Mouse (Mus musculus) limb, embryonic 15.5 days (tissue): ENCODE data around the gene Eif2b4. TPM values are rescaled to one million over a fixed set of nuclear protein-coding genes. Genes with fewer than 3 reads are reported as not detected.

Source experiments
- ATAC-seq: fragments of 200-750 bp; cut with Nextera tagmentation; 2 replicates; pipeline ENCODE4 v1.8.0; 2017; ENCODE audit warnings: low read depth, moderate TSS enrichment; ENCODE audit not compliant: insufficient number of reproducible peaks, low FRiP score, low TSS enrichment
- H3K27ac ChIP-seq: fragments of 300-500 bp; sonication (generic); 2 replicates; pipeline ENCODE4 v1.5.1; 2015; ENCODE audit warnings: moderate library complexity, mild to moderate bottlenecking, inconsistent platforms
- H3K27me3 ChIP-seq: fragments of 300-500 bp; sonication (generic); 2 replicates; pipeline ENCODE4 v1.6.1; 2015; ENCODE audit warnings: inconsistent platforms
- H3K36me3 ChIP-seq: fragments of 300-500 bp; sonication (generic); 2 replicates; pipeline ENCODE4 v1.6.1; 2015; ENCODE audit warnings: inconsistent platforms
- H3K4me1 ChIP-seq: fragments of 300-500 bp; sonication (generic); 2 replicates; pipeline ENCODE4 v1.6.1; 2015; ENCODE audit warnings: inconsistent platforms
- H3K4me2 ChIP-seq: fragments of 300-500 bp; sonication (generic); 2 replicates; pipeline ENCODE4 v1.6.1; 2015; ENCODE audit warnings: mild to moderate bottlenecking, inconsistent platforms
- H3K4me3 ChIP-seq: fragments of 300-500 bp; sonication (generic); 2 replicates; pipeline ENCODE4 v1.5.1; 2015; ENCODE audit warnings: mild to moderate bottlenecking, inconsistent platforms
- H3K9ac ChIP-seq: fragments of 300-500 bp; sonication (generic); 2 replicates; pipeline ENCODE4 v1.6.1; 2015; ENCODE audit warnings: inconsistent platforms
- H3K9me3 ChIP-seq: fragments of 300-500 bp; sonication (generic); 2 replicates; pipeline ENCODE4 v1.6.1; 2016; ENCODE audit warnings: inconsistent platforms
- WGBS: fragments of 180-500 bp; shearing (Covaris S2); methylation state at CpG from one replicate; pipeline ENCODE4 v1.1.7; 2015; 5-methylcytosine and 5-hydroxymethylcytosine counted together
- polyA plus RNA-seq: library from polyadenylated mRNA; unstranded; fragments of >200 nt; fragmentation: Nextera tagmentation; extraction: Ambion mirVana; gene quantifications from 2 replicates; pipeline ENCODE4 v1.2.1, GENCODE M21; 2015

Eif2b4 gene
- 64.2 and 69.0 TPM in 2 replicates for polyA plus RNA-seq

- peak; percentile 95 for ATAC-seq
- under 1% methylated on average over 48 of the region's 48 CpGs for WGBS
- peak within 1 kb of the TSS; percentile 65 for H3K4me3 ChIP-seq
- no peaks in the 10 kb centered on the region for H3K9me3 ChIP-seq
- H3K4me1 ChIP-seq: peaks cover 19% of the 10 kb centered on the region
- peak within 1 kb of the TSS; percentile 92 for H3K27ac ChIP-seq
- H3K27me3 ChIP-seq: no peaks in the 10 kb centered on the region
- H3K36me3 ChIP-seq: peaks cover 67% of the 10 kb centered on the region
- peak within 1 kb of the TSS; percentile 72 for H3K4me2 ChIP-seq
- H3K9ac ChIP-seq: peak within 1 kb of the TSS; percentile 82
These were observed at the start of gene Eif2b4, which contains the start of gene Snx17 for GRCm38 (mm10) chr5:31192939-31193630. TSS of gene Eif2b4 (minus strand) at chr5:31193430. TSS of gene Snx17 (plus strand) at chr5:31193227.

DNA sequence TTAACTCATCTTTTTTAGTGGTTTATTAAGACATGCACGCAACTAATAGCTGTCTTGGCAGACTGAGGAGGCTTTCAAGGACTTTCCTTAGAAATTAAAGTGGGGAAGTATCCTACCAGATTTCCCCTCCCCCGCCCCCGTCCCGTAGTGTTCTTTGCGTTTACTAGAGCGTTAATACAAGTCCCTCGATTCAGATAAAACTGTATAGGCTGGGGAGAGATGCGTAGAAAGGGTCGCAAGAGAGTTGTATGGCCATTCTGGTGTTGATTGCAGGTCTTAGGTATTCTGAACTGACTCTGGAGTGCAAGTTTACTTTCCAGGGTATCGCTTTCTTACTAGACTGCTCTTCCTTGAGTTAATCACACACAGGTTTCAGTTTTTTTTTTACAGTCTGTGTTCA lies 49.0 kb upstream of the Eif2b4 start:
- peak overlapping the region; percentile 99; the same call in 1 of the 2 replicates for H3K9ac ChIP-seq
- WGBS: 18% methylated on average over 10 of the region's 10 CpGs

GRCm38 (mm10) chr5:31241522-31242034 lies 48.3 kb upstream of the Eif2b4 start:
- Histone ChIP-seq H3K27me3 (no peaks in the 10 kb centered on the region), H3K36me3 (peaks cover 30% of the 10 kb centered on the region), H3K4me3 (peak overlapping the region; percentile 99), H3K9ac (peak overlapping the region; percentile 99), H3K27ac (peak overlapping the region; percentile 99), H3K4me1 (peaks cover 6% of the 10 kb centered on the region), H3K9me3 (no peaks in the 10 kb centered on the region), H3K4me2 (peak overlapping the region; percentile 77)
- under 1% methylated on average over 13 of the region's 13 CpGs for WGBS
- ATAC-seq: no peak

More for the DNA sequence above, 49.0 kb upstream of the Eif2b4 start:
- Histone ChIP-seq H3K4me2 (peak overlapping the region; percentile 77), H3K27me3 (no peaks in the 10 kb centered on the region), H3K4me3 (peak overlapping the region; percentile 99), H3K27ac (0 out of 2 replicates have a peak overlapping the region, but pooled peaks have one; percentile 99), H3K9me3 (no peaks in the 10 kb centered on the region), H3K36me3 (peaks cover 36% of the 10 kb centered on the region), H3K4me1 (peaks cover 6% of the 10 kb centered on the region)
- no peak for ATAC-seq

- peaks cover 23% of the 10 kb centered on the region for H3K36me3 ChIP-seq
- peak within 1 kb of the TSS; percentile 77 for H3K4me2 ChIP-seq
- H3K9ac ChIP-seq: peak within 1 kb of the TSS; percentile 99
- peak; percentile 98 for ATAC-seq
- H3K27me3 ChIP-seq: no peaks in the 10 kb centered on the region
- peak within 1 kb of the TSS; percentile 99 for H3K27ac ChIP-seq
- peaks cover 6% of the 10 kb centered on the region for H3K4me1 ChIP-seq
- WGBS: under 1% methylated on average over 93 of the region's 103 CpGs
- peak within 1 kb of the TSS; percentile 99 for H3K4me3 ChIP-seq
- no peaks in the 10 kb centered on the region for H3K9me3 ChIP-seq
These were observed 47.6 kb upstream of the Eif2b4 start, which contains the start of the genes Nrbp1 and Gm9970 for GRCm38 (mm10) chr5:31240637-31241521. TSS of gene Nrbp1 (plus strand) at chr5:31240864. TSS of gene Gm9970 (minus strand) at chr5:31241232.

GRCm38 (mm10) chr5:31226641-31227040 lies 33.4 kb upstream of the Eif2b4 start:
- no peaks in the 10 kb centered on the region for H3K4me1 ChIP-seq
- no peak overlapping the region for H3K4me2 ChIP-seq
- H3K4me3 ChIP-seq: no peak overlapping the region
- no peak for ATAC-seq
- no peak overlapping the region for H3K27ac ChIP-seq
- 58% methylated on average over 1 of the region's 1 CpGs for WGBS
- no peaks in the 10 kb centered on the region for H3K9me3 ChIP-seq
- H3K27me3 ChIP-seq: no peaks in the 10 kb centered on the region
- H3K36me3 ChIP-seq: no peaks in the 10 kb centered on the region
- H3K9ac ChIP-seq: no peak overlapping the region

DNA sequence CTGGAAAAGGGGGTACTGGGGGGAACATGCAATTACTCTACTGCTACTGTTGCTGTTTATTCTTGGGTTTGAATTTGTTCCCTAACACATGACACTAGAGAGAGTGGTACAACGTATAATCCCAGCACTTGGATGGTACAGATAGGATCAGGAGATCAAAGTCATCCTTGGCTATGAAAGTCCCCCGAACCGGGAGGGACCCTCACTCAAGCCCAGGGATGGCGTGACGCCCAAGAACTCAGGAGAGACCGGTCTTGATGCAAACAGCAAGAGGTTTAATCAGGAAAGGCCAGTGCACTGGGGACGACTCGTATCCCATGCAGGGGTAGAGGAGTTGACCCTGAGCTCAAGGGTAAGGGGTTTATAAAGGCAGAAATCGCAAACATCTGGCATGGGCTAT lies 29.5 kb upstream of the Eif2b4 start:
- Histone ChIP-seq H3K27me3 (no peaks in the 10 kb centered on the region), H3K36me3 (no peaks in the 10 kb centered on the region), H3K9ac (no peak overlapping the region), H3K27ac (no peak overlapping the region), H3K4me1 (peaks cover 16% of the 10 kb centered on the region; the same call in 1 of the 2 replicates), H3K9me3 (no peaks in the 10 kb centered on the region), H3K4me2 (no peak overlapping the region), H3K4me3 (no peak overlapping the region)
- ATAC-seq: no peak
- WGBS: 88% methylated on average over 9 of the region's 9 CpGs

DNA sequence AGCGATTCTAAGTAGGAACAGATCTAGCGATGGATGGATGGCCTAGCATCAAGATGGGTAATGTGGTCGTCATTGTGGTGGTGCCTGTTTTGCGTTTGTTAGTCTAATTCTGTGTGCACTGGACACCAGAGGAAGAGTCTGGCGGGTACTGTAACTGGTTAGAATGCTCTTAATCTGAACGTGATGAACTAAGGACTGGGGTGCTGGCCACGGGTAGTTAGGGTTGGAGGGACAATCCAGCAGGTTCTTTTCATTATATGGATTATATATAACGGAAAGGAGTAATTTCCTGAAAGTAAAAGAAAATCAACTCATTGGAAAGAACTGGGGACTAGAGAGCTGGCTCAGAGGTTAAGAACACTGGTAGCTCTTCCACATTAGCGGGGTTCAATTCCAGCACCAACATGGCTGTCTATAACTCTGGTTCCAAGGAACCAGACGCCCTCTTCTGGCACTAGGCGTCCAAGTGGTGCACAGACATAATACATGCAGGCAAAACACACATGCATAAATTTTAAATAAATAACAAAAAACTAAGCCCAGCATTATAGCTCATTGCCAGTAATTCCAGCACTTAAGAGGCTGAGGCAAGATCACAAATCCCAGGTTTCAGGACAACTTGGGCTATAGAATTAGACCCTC lies 28.2 kb upstream of the Eif2b4 start:
- Histone ChIP-seq H3K27me3 (no peaks in the 10 kb centered on the region), H3K9me3 (no peaks in the 10 kb centered on the region), H3K4me3 (peak overlapping the region; percentile 99), H3K4me2 (peak overlapping the region; percentile 78), H3K4me1 (peaks cover 16% of the 10 kb centered on the region; the same call in 1 of the 2 replicates), H3K27ac (peak overlapping the region; percentile 93), H3K9ac (peak overlapping the region; percentile 68), H3K36me3 (no peaks in the 10 kb centered on the region)
- ATAC-seq: no peak
- WGBS: 14% methylated on average over 11 of the region's 11 CpGs

GRCm38 (mm10) chr5:31220448-31221303 lies 27.4 kb upstream of the Eif2b4 start, which contains the start of gene Ppm1g:
TSS of gene Ppm1g (minus strand) at chr5:31220687.
- peak; percentile 95 for ATAC-seq
- H3K27ac ChIP-seq: peak within 1 kb of the TSS; percentile 93
- no peaks in the 10 kb centered on the region for H3K27me3 ChIP-seq
- no peaks in the 10 kb centered on the region for H3K36me3 ChIP-seq
- peak within 1 kb of the TSS; percentile 99 for H3K4me3 ChIP-seq
- H3K9ac ChIP-seq: peak within 1 kb of the TSS; percentile 92
- H3K4me1 ChIP-seq: peaks cover 16% of the 10 kb centered on the region; the same call in 1 of the 2 replicates
- peak within 1 kb of the TSS; percentile 78 for H3K4me2 ChIP-seq
- under 1% methylated on average over 70 of the region's 70 CpGs for WGBS
- H3K9me3 ChIP-seq: no peaks in the 10 kb centered on the region

- H3K27ac ChIP-seq: peak overlapping the region; percentile 93
- WGBS: under 1% methylated on average over 40 of the region's 40 CpGs
- peak overlapping the region; percentile 78 for H3K4me2 ChIP-seq
- H3K27me3 ChIP-seq: no peaks in the 10 kb centered on the region
- H3K4me1 ChIP-seq: peaks cover 16% of the 10 kb centered on the region; the same call in 1 of the 2 replicates
- ATAC-seq: peak; percentile 46
- H3K36me3 ChIP-seq: no peaks in the 10 kb centered on the region
- no peaks in the 10 kb centered on the region for H3K9me3 ChIP-seq
- H3K9ac ChIP-seq: peak overlapping the region; percentile 92
- H3K4me3 ChIP-seq: peak overlapping the region; percentile 99
These were observed 26.7 kb upstream of the Eif2b4 start for GRCm38 (mm10) chr5:31219911-31220447.

DNA sequence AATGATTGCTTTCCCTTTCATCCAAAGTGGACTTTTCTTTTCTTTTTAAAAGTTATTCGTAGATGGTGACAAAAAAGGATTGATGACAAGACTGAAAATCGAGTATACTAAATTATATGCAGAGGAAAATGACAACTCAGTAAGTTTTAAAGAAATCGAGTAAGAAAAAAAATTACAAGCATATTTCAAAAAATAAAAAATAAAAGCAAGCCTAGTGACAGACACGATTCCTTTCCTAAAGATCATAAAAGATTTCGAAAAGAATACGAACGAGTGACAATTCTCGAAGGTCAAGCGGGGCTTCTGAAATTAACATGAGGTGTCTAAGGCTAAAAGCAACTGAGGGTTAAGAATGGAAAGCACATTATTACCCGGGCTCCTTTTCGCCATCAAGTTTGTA lies 26.2 kb upstream of the Eif2b4 start:
- 0 out of 2 replicates have a peak, but pooled peaks cover 2% of the 10 kb centered on the region for H3K36me3 ChIP-seq
- no peaks in the 10 kb centered on the region for H3K27me3 ChIP-seq
- H3K9ac ChIP-seq: peak overlapping the region; percentile 92
- H3K4me1 ChIP-seq: peaks cover 16% of the 10 kb centered on the region; the same call in 1 of the 2 replicates
- WGBS: 1% methylated on average over 11 of the region's 11 CpGs
- H3K4me3 ChIP-seq: peak overlapping the region; percentile 99
- ATAC-seq: no peak
- H3K4me2 ChIP-seq: peak overlapping the region; percentile 78
- peak overlapping the region; percentile 93 for H3K27ac ChIP-seq
- H3K9me3 ChIP-seq: no peaks in the 10 kb centered on the region
